Mouse (Mus musculus) B cell, adult 2 months (primary cell): ENCODE results near the gene Lrrc41.

ENCODE experiments used
- DNase-seq, 2 experiments: peaks; one replicate each; pipeline ENCODE4 v3.0.0; 2022

The Lrrc41 gene

GRCm38 (mm10) chr4:116074861-116075620 is at the start of gene Lrrc41, which contains the start of gene Uqcrh:
Gene Lrrc41, plus strand, starts transcription at chr4:116075269.
Gene Uqcrh, minus strand, starts transcription at chr4:116075071.
- DNase-seq: peak; percentile 96

- no peak for DNase-seq
Observed at GRCm38 (mm10) chr4:116032906-116033305, 42.2 kb upstream of the Lrrc41 start.

- no peak for DNase-seq
Observed at GRCm38 (mm10) chr4:116033374-116033773, 41.7 kb upstream of the Lrrc41 start.

DNA sequence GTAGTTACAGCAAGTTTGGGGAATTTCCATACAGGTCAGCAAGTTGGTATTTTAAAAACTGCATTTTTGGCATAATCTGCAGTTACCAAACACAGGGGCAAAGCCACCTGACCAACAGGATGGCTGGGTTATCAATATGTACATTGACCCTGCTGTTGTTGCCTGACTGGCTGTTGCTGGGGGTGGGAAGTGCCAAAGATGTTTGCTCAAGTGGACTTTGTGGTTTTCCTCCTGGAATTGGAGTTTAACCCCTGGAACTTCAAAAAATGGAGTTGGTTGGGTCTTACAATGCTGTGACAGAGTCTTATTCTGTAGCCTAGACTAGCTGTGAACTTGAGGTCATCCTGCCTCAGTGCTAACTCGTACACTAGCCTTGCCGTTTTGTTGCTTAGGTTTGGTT is 34.6 kb upstream of the Lrrc41 start:
- DNase-seq: no peak

DNA sequence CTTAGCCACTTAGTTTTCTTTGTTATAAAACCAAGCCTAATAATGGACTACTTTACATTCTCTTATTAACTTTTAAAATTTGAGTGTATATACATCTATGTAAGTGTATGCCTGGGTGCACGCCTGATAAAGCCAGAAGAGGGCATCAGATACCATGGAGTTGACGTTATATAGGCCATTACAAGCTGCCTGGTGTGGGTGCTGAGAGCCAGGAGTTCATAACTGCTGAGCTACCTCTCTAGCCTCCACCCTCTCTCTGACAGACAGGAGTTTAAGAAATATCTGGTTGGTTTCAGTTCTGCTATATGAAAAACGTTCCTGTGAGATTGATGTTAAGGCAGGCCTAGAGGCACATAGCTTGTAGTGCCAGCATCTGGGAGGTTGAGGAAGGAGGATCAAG is 32.9 kb upstream of the Lrrc41 start:
- DNase-seq: peak in 1 of 2 experiments; percentile 9

GRCm38 (mm10) chr4:116046604-116047003 is 28.5 kb upstream of the Lrrc41 start:
- no peak for DNase-seq

DNA sequence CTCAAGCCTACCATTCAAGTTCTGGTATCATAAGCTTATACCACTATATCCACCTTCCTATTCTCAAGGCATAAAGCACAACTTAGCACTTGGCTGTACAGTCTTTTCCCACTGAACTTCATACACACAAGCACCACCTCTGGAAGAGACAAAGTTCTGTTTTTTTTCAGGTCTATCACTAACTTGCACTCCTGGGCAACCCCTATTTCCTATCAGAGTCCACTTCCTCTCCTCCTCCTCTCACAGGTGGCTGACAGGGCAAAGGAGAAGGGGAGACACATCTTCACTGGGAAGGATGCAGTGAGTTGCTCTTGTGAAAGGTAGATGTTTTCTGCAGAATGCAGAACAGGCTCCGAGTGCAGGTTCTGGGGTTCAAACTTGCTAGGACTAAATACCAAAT is 27.4 kb upstream of the Lrrc41 start:
- no peak for DNase-seq

- no peak for DNase-seq
Observed at GRCm38 (mm10) chr4:116048130-116048920, 26.7 kb upstream of the Lrrc41 start.

GRCm38 (mm10) chr4:116049211-116049610 is 25.9 kb upstream of the Lrrc41 start:
- DNase-seq: no peak

DNA sequence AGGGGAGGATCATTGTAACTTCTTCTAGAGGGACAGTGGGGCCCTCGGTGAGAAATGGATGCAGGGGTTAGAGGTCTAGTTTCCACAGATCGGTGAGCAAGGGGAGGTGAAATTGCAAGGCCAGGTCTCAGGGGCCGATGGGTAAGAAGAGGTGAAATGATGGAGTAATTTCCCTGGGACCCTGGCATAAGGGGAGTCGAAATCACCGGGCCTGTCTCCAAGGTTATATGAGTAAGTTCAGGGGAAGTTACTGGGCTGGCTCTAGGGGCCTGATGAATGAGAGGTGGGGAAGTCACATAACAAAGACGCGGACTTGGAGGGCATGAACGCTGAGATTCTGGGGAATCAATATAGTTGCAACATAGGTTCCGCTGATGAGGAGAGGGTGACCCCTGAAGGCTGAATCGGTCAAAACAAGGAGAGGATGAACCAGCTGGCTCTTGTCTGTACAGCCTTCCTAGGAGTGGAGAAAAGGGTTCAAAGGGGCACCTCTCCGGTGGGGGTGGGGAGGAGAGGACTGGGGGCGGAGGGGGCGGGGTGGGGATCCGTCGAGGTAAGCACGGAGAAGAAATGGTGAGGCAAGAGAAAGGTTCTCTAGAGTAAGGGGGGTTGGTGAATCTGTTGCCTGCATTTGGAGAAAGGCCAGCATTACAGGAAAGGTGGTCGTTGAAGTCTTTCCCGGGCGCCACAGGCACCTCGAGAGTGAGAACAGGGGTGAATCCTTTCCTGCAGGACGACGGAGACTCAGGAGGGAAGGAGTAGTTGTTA is 22.4 kb upstream of the Lrrc41 start:
- DNase-seq: peak; percentile 55 to 61

DNA sequence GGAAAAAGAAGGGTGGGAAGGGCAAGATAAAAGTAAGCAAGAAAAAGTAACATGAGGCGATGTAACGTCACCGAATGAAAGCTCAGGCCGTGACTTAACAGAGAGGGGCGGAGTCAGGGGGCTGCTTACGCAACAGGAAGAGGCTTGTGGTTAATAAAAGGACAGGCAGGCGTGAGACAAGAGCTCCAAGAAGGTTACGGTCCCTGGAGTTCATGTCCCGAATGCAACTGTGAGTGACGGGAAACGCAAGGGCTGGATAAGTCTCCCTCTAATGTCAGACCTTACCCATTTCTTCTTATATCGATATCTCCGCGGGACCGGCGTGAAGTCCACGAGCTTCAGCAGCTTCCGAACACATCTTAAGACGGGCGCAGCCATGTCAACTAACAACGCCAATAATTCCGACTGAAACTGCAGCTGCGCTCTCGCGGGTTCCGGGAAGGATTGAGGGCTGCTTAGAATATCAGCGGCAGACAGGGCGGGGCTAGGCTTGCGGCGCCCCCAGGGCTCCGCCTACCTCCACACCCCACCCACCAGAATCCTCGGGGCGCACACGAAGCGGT is 21.6 kb upstream of the Lrrc41 start, which contains the start of gene Nsun4:
Gene Nsun4, minus strand, starts transcription at position 478 of the 563 bp plus-strand sequence.
- DNase-seq: peak; percentile 95 to 97

DNA sequence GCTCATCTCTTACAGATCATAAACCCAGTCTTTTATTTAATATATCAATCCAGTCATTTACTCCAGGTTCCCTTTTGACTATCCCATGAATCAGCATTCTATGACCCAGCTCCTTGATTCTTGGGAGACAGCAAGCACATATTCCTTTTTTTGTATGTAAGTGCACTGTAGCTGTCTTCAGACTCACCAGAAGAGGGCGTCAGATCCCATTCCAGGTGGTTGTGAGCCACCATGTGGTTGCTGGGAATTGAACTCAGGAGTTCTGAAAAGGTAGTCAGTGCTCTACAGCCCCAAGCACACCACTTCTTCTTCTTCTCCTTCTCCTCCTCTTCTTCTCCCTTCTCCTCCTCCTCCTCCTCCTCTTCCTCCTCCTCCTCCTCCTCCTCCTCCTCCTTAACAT is 17.5 kb upstream of the Lrrc41 start:
- DNase-seq: no peak

- no peak for DNase-seq
Observed at GRCm38 (mm10) chr4:116059012-116059726, 15.9 kb upstream of the Lrrc41 start.

GRCm38 (mm10) chr4:116063855-116064254 is 11.2 kb upstream of the Lrrc41 start:
- DNase-seq: no peak

DNA sequence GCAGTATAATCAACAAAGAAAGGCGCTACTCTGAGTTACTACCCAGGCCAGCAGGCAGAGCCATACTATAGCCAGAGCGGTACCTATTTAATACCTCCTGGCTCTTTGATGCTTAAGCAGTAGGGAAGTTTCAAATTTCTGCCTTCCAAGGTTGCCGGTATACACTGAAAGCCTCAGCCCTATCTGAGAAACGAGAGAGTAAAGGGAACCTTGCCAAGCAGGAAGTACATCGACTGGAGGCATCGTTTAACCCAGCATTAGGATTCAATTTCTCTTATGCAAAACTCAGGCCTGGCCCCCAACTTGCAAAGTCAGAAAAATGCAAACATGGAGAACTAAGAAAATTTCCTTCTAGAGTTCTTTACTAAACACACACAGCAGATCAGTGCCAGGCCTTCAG is 5.0 kb upstream of the Lrrc41 start:
- DNase-seq: no peak

- DNase-seq: no peak
Observed at GRCm38 (mm10) chr4:116073146-116073545, 1.9 kb upstream of the Lrrc41 start.

DNA sequence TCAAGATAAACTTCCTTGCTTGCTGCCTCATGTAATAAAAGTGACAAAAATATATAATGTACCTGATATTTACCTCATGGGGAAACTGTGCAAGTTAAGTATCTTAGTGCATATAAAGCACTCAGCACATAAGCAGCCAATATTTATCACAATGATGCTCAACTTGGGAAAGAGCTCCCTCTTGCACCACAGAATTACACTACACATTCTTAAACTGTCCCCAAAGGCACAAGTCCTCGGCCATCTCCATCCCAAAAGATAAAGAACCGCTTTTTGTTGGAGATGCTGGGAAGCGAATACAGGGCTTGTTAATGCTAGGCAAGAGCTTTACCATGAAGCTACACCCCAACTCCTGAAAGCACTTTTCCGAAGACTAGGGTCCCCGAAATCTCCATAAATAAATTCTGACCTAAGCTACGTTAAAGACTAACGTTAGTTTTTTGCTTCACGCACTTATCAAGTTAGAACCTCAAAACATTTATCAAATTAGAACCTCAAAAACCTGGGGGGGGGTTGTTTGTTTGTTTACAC is 859 bp upstream of the Lrrc41 start:
- peak in 1 of 2 experiments; percentile 13 for DNase-seq

DNA sequence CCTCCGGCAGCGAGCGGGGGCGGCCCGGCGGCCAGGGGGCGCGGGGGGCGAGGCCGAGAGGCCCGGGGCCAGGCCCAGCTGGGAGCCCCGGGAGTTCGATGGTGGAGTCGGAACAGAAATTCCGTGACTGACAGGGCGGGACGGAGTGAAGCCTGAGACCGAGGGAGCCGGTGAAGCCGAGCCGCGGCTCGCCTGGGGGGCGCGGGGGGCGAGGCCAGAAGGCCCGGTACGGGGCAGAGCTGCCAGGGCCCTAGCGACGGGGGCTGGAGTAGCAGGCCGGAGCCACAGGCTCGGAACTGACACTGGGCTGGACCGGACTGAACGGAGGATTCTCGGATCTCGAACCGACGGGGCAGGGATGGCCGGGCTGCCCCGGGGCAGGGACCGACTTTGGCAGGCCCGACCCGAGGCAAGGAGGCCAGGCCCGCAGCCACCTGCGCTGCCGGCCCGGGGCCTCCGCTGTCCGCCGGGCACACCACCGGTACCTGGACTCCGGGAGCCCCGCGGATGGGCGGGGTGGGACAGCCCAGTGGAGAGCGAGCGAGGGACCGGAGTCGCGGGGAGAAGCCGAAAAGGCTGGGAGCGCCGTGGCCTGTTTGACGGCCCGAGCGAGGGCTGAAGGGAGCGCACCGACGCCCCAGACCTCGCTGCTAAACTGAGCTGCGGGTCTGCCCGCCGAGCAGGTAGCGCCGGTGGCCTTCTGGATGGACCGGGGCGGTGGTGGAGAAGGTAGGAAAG is 731 bp downstream of the Lrrc41 start:
- DNase-seq: peak; percentile 80 to 83

DNA sequence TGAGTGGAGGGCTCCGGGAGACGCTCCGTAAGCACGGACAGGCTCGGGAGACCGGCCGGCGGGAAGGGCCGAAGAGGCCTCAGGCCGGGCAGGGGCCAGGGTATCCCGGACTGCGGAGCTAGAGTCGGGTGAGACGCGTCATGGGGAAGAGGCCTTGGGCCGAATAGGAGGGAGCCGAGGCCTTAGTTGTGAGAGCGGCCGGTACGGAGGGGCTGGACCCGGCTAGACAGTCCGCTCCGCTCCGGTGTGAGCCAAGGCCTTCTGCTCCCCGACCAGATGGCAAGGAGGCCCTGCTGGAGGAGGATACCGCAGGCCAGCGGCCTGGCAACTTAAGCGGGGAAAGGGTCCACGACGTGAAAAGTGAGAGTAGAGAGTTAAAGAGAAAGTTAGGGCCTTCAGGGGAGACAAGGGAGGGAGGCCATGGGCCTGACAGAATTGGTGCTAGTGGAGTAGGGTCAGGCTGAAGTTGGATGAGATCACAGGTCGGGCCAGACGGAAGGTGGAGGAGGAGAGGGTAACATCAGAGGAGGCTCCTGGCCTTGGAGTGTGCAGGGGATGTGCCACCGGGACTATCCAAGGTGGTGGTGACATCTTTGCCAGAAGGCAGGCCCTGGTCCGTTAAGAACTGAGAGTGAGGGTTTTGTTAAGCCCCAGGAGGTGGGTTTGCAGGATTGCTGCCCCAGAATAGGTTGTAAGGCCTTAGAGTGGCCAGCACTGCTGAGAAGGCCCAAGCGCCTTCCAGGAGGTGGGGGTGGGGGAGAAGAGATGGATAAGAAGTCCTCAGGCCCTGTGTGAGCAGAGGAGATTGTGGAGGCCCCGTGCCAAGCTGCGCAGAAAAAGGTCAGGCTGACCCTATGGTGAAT is 1.5 kb downstream of the Lrrc41 start:
- peak in 1 of 2 experiments; percentile 29 for DNase-seq
